Mouse (Mus musculus) thymus, adult 2 months (tissue): ENCODE results near the gene Fgf12. TPM values are rescaled to one million over a fixed set of nuclear protein-coding genes. Genes with fewer than 3 reads are reported as not detected.

Experiments used
- DNase-seq: peaks from one replicate; pipeline ENCODE4 v3.0.0; 2021
- H3K27ac ChIP-seq: fragments of 200-500 bp; 2 replicates; pipeline ENCODE4 v1.5.1; 2012; ENCODE audit warnings: low read length, control low read depth; ENCODE audit not compliant: control insufficient read depth, insufficient read depth
- H3K27me3 ChIP-seq: fragments of 200-500 bp; 2 replicates; pipeline ENCODE4 v1.6.1; 2012; ENCODE audit warnings: mild to moderate bottlenecking, low read length, moderate library complexity, mixed read lengths; ENCODE audit not compliant: control insufficient read depth, insufficient read depth
- H3K36me3 ChIP-seq: fragments of 200-500 bp; 2 replicates; pipeline ENCODE4 v1.6.1; 2012; ENCODE audit warnings: mild to moderate bottlenecking, low read length, moderate library complexity; ENCODE audit not compliant: control insufficient read depth, insufficient read depth
- H3K4me1 ChIP-seq: fragments of 200-500 bp; replicated peaks from 2 replicates; pipeline ENCODE4 v1.6.1; 2012; ENCODE audit warnings: low read length; ENCODE audit not compliant: control insufficient read depth, insufficient read depth
- H3K4me3 ChIP-seq: fragments of 200-500 bp; 2 replicates; pipeline ENCODE4 v1.5.1; 2012; ENCODE audit warnings: mild to moderate bottlenecking, low read length, control low read depth, moderate library complexity; ENCODE audit not compliant: control insufficient read depth, insufficient read depth
- CTCF ChIP-seq: fragments of 200-500 bp; IDR thresholded peaks from 2 replicates; pipeline ENCODE4 v1.5.1; 2012; ENCODE audit warnings: mild to moderate bottlenecking, control low read depth, low read length, moderate library complexity, borderline replicate concordance; ENCODE audit not compliant: control insufficient read depth, poor library complexity, insufficient read depth; ENCODE audit errors: extremely low read depth
- POLR2A ChIP-seq: fragments of 200-500 bp; IDR thresholded peaks from 2 replicates; pipeline ENCODE4 v1.6.1; 2012; ENCODE audit warnings: mild to moderate bottlenecking, low read length, control low read depth, moderate library complexity; ENCODE audit not compliant: control insufficient read depth, poor library complexity, insufficient read depth; ENCODE audit errors: extremely low read depth
- WGBS: fragments of 180-500 bp; shearing (Covaris S2); methylation state at CpG from one replicate; pipeline ENCODE4 v1.1.7; 2018; 5-methylcytosine and 5-hydroxymethylcytosine counted together
- polyA plus RNA-seq: library from polyadenylated mRNA; depleted of rRNA; stranded (reverse); fragments of >200 nt; gene quantifications from 2 replicates; pipeline ENCODE4 v1.2.3, GENCODE M21; 2012

Gene Fgf12
- polyA plus RNA-seq, 1 experiment, result 0.65 TPM

GRCm38 (mm10) chr16:28517596-28518524 is 235.0 kb downstream of the Fgf12 start:
- no peaks in the 10 kb centered on the region for H3K27me3 ChIP-seq
- no peaks in the 10 kb centered on the region for H3K4me1 ChIP-seq
- no peak overlapping the region for H3K27ac ChIP-seq
- TF ChIP-seq POLR2A (no peak), CTCF (no peak)
- 18% methylated on average over 21 of the region's 21 CpGs for WGBS
- H3K4me3 ChIP-seq, result no peak overlapping the region
- peak; percentile 25 for DNase-seq
- no peaks in the 10 kb centered on the region for H3K36me3 ChIP-seq

- no peak for DNase-seq
- 75% methylated on average over 6 of the region's 6 CpGs for WGBS
- no peak overlapping the region for H3K4me3 ChIP-seq
- no peaks in the 10 kb centered on the region for H3K4me1 ChIP-seq
- TF ChIP-seq POLR2A (no peak), CTCF (no peak)
- no peaks in the 10 kb centered on the region for H3K36me3 ChIP-seq
- H3K27me3 ChIP-seq, result no peaks in the 10 kb centered on the region
- no peak overlapping the region for H3K27ac ChIP-seq
Measured at GRCm38 (mm10) chr16:28512446-28512845, 240.4 kb downstream of the Fgf12 start.

- TF ChIP-seq CTCF (no peak), POLR2A (no peak)
- no peaks in the 10 kb centered on the region for H3K4me1 ChIP-seq
- no peak overlapping the region for H3K27ac ChIP-seq
- H3K4me3 ChIP-seq, result no peak overlapping the region
- DNase-seq, result no peak
- WGBS, result 14% methylated on average over 5 of the region's 5 CpGs
- H3K27me3 ChIP-seq, result no peaks in the 10 kb centered on the region
- no peaks in the 10 kb centered on the region for H3K36me3 ChIP-seq
Measured at GRCm38 (mm10) chr16:28511413-28511812, 241.5 kb downstream of the Fgf12 start.

GRCm38 (mm10) chr16:28497971-28498607 is 254.8 kb downstream of the Fgf12 start:
- H3K36me3 ChIP-seq, result no peaks in the 10 kb centered on the region

GRCm38 (mm10) chr16:28491711-28492110 is 261.2 kb downstream of the Fgf12 start:
- WGBS, result 75% methylated on average over 6 of the region's 6 CpGs
- DNase-seq, result no peak
- Histone ChIP-seq H3K27ac (no peak overlapping the region), H3K36me3 (no peaks in the 10 kb centered on the region), H3K4me1 (no peaks in the 10 kb centered on the region), H3K4me3 (no peak overlapping the region), H3K27me3 (no peaks in the 10 kb centered on the region)
- TF ChIP-seq CTCF (no peak), POLR2A (no peak)

More at GRCm38 (mm10) chr16:28497971-28498607, 254.8 kb downstream of the Fgf12 start:
- WGBS, result 94% methylated on average over 12 of the region's 12 CpGs
- H3K27ac ChIP-seq, result no peak overlapping the region
- no peaks in the 10 kb centered on the region for H3K4me1 ChIP-seq
- no peak for DNase-seq
- no peak overlapping the region for H3K4me3 ChIP-seq
- TF ChIP-seq POLR2A, result no peak
- TF ChIP-seq CTCF, result no peak
- no peaks in the 10 kb centered on the region for H3K27me3 ChIP-seq

GRCm38 (mm10) chr16:28490515-28490914 is 262.4 kb downstream of the Fgf12 start:
- peak; percentile 5 for DNase-seq

More at GRCm38 (mm10) chr16:28490515-28490914, 262.4 kb downstream of the Fgf12 start:
- Histone ChIP-seq H3K36me3 (no peaks in the 10 kb centered on the region), H3K27me3 (no peaks in the 10 kb centered on the region), H3K27ac (no peak overlapping the region), H3K4me3 (no peak overlapping the region), H3K4me1 (no peaks in the 10 kb centered on the region)
- no peak for TF ChIP-seq CTCF
- TF ChIP-seq POLR2A, result no peak
- 15% methylated on average over 6 of the region's 6 CpGs for WGBS
